Mouse (Mus musculus) embryonic stem cell, embryonic (primary cell): ENCODE data around the gene Dbp.

Source experiments
- CTCF ChIA-PET, 4 experiments: fragments of 300-600 bp in 2 of 4; fragments of 350-600 bp in 2 of 4; sonication (Branson Sonifier 250); formaldehyde crosslinking; loops; one replicate each; lab custom pipeline; 2022; ENCODE audit warnings: inconsistent platforms in 2 of 4; lab: Charles Lee
- POLR2A ChIA-PET, 4 experiments: fragments of 300-600 bp in 2 of 4; fragments of 350-600 bp in 2 of 4; sonication (Branson Sonifier 250); formaldehyde crosslinking; loops; one replicate each; lab custom pipeline; 2022; ENCODE audit warnings: antibody characterized with exemption in 4 of 4, inconsistent platforms in 1 of 4; lab: Charles Lee

Gene Dbp

GRCm38 (mm10) chr7:45721642-45722347 is 16.9 kb downstream of the Dbp start:
- CTCF ChIA-PET: interaction anchor here (0.7 to 3.4 kb wide), 16 partner anchors 8 to 270 kb away, joined by 3 to 19 read pairs (median 5); partner anchors contain the start of genes Cyth2 (in 1 of the 4) and Ntn5 (in 1 of the 4)
- POLR2A ChIA-PET: interaction anchor here (0.5 to 18.3 kb wide), 64 partner anchors 7 to 379 kb away, joined by 3 to 640 read pairs (median 4); partner anchors contain the start of genes Dbp (in 4 of the 4), Car11 (in 2 of the 4), Cyth2 (in 2 of the 4) and Kdelr1 (in 2 of the 4)

GRCm38 (mm10) chr7:45722348-45722713 is 17.4 kb downstream of the Dbp start:
- ChIA-PET POLR2A (interaction anchor here (0.6 to 18.3 kb wide), 18 partner anchors 7 to 295 kb away, joined by 3 to 640 read pairs (median 20); partner anchors contain the start of genes Cyth2 (in 3 of the 4), Dbp (in 3 of the 4), Car11 (in 2 of the 4) and Ccdc114 (in 1 of the 4)), CTCF (interaction anchor here in 1 of 4 experiments (1.5 to 2.5 kb wide), 2 partner anchors 8 to 17 kb away, joined by 5 to 14 read pairs; no protein-coding TSS in a partner anchor)

GRCm38 (mm10) chr7:45723301-45723700 is 18.4 kb downstream of the Dbp start:
- CTCF ChIA-PET: interaction anchor here in 1 of 4 experiments (1.5 kb wide), 1 partner anchor 16 kb away, joined by 5 read pairs; no protein-coding TSS in a partner anchor
- POLR2A ChIA-PET: interaction anchor here in 3 of 4 experiments (1.0 to 18.3 kb wide), 13 partner anchors 6 to 91 kb away, joined by 3 to 640 read pairs (median 28); partner anchors contain the start of genes Car11 (in 2 of the 3), Cyth2 (in 2 of the 3), Dbp (in 2 of the 3) and Lmtk3 (in 1 of the 3)

DNA sequence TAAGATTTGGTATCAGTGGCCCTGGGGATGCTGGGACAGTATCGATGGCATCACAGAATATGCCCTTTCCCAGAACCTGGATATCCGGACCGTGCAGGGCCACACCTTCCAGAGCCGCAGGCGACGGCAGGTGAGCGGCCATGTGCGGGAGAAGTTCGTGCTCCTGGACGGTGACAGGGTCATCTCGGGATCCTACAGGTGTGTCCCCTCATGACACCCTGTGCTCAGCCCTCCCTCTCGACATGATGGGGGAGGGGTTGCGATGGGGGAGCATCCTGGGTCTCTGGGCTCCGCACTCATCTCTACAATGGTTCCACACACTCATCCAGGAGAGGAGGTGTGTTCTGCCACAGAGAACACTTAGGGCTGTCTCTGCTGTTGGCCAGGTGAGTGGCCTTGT is 18.9 kb downstream of the Dbp start:
- CTCF ChIA-PET: interaction anchor here in 3 of 4 experiments (0.6 to 1.5 kb wide), 3 partner anchors 16 to 331 kb away, joined by 3 to 5 read pairs (median 3); no protein-coding TSS in a partner anchor

DNA sequence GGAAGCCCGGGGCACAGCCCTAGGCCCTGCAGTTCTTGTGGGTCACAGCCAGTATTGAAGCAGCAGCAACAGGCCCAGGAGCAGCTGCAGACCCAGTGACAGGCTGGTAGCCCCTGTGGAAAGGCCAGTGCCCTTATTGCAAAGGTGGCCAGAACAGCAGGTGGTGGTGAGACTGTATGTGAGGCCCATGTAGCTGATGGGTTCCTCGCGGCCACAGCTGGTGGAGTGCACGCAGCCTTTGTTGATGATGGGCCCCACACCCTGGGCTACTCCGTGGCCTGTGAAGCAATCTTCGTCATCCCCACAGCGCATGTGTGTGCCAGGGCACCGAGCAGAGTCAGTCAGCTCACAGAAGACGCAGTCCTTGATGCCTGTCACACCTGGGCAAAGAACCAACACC is 20.3 kb downstream of the Dbp start:
- POLR2A ChIA-PET: interaction anchor here in 3 of 4 experiments (0.6 to 18.3 kb wide), 13 partner anchors 5 to 269 kb away, joined by 3 to 640 read pairs (median 4); partner anchors contain the start of genes Rpl18 (in 3 of the 3), Fam83e (in 2 of the 3), Sphk2 (in 2 of the 3) and Car11 (in 1 of the 3)
- CTCF ChIA-PET: interaction anchor here in 2 of 4 experiments (0.6 to 1.3 kb wide), 4 partner anchors 14 to 692 kb away, joined by 3 to 4 read pairs (median 4); no protein-coding TSS in a partner anchor

More for the DNA sequence above, 18.9 kb downstream of the Dbp start:
- POLR2A ChIA-PET: interaction anchor here in 2 of 4 experiments (1.0 to 18.3 kb wide), 4 partner anchors 8 to 91 kb away, joined by 3 to 640 read pairs (median 53); partner anchors contain the start of genes Car11 (in 1 of the 2), Cyth2 (in 1 of the 2), Dbp (in 1 of the 2) and Rpl18 (in 1 of the 2)

- ChIA-PET CTCF (interaction anchor here in 2 of 4 experiments (0.6 to 1.3 kb wide), 3 partner anchors 13 to 574 kb away, joined by 3 to 4 read pairs (median 4); no protein-coding TSS in a partner anchor), POLR2A (interaction anchor here in 3 of 4 experiments (0.8 to 18.3 kb wide), 15 partner anchors 6 to 204 kb away, joined by 3 to 640 read pairs (median 5); partner anchors contain the start of genes Rpl18 (in 3 of the 3), Sphk2 (in 3 of the 3), Fam83e (in 2 of the 3) and Car11 (in 1 of the 3))
Measured at GRCm38 (mm10) chr7:45725713-45726112, 20.8 kb downstream of the Dbp start, which contains the start of gene Spaca4. Gene Spaca4, minus strand, starts transcription at chr7:45725813.

GRCm38 (mm10) chr7:45726419-45726818 is 21.5 kb downstream of the Dbp start:
- POLR2A ChIA-PET: interaction anchor here (0.9 to 18.3 kb wide), 19 partner anchors 7 to 95 kb away, joined by 3 to 640 read pairs (median 4); partner anchors contain the start of genes Sphk2 (in 4 of the 4), Rpl18 (in 3 of the 4), Fam83e (in 2 of the 4) and Car11 (in 1 of the 4)
- CTCF ChIA-PET: interaction anchor here in 2 of 4 experiments (0.9 to 1.3 kb wide), 2 partner anchors 75 kb away, joined by 3 to 5 read pairs; no protein-coding TSS in a partner anchor

- ChIA-PET CTCF (interaction anchor here in 3 of 4 experiments (0.9 to 1.8 kb wide), 4 partner anchors 9 to 74 kb away, joined by 3 to 8 read pairs (median 4); no protein-coding TSS in a partner anchor), POLR2A (interaction anchor here (0.8 to 18.3 kb wide), 18 partner anchors 8 to 268 kb away, joined by 3 to 640 read pairs (median 4); partner anchors contain the start of genes Sphk2 (in 4 of the 4), Rpl18 (in 3 of the 4), Fam83e (in 2 of the 4) and Car11 (in 1 of the 4))
Measured at GRCm38 (mm10) chr7:45727625-45728024, 22.7 kb downstream of the Dbp start.

GRCm38 (mm10) chr7:45730727-45731431 is 26.0 kb downstream of the Dbp start:
- POLR2A ChIA-PET: interaction anchor here (0.9 to 9.4 kb wide), 28 partner anchors 9 to 273 kb away, joined by 3 to 250 read pairs (median 5); partner anchors contain the start of genes Sphk2 (in 4 of the 4), Fam83e (in 3 of the 4), Rpl18 (in 2 of the 4) and Cyth2 (in 1 of the 4)

GRCm38 (mm10) chr7:45733477-45733876 is 28.6 kb downstream of the Dbp start:
- CTCF ChIA-PET: interaction anchor here in 1 of 4 experiments (0.9 kb wide), 1 partner anchor 13 kb away, joined by 5 read pairs; the partner anchor contains the start of gene Fam83e
- POLR2A ChIA-PET: interaction anchor here in 3 of 4 experiments (0.5 to 9.4 kb wide), 4 partner anchors 14 to 333 kb away, joined by 3 to 250 read pairs (median 82); partner anchors contain the start of genes Fam83e (in 2 of the 3), Sphk2 (in 2 of the 3) and Rpl18 (in 1 of the 3)

More at GRCm38 (mm10) chr7:45730727-45731431, 26.0 kb downstream of the Dbp start:
- CTCF ChIA-PET: interaction anchor here (0.6 to 2.9 kb wide), 24 partner anchors 8 to 533 kb away, joined by 3 to 14 read pairs (median 4); partner anchors contain the start of genes Fam83e (in 2 of the 4), Ccdc114 (in 1 of the 4), Lmtk3 (in 1 of the 4) and Rpl18 (in 1 of the 4)

- POLR2A ChIA-PET: interaction anchor here (0.6 to 5.8 kb wide), 46 partner anchors 8 to 479 kb away, joined by 3 to 102 read pairs (median 4); partner anchors contain the start of genes Cyth2 (in 4 of the 4), Sphk2 (in 3 of the 4), Fam83e (in 2 of the 4) and Ccdc114 (in 1 of the 4)
- CTCF ChIA-PET: interaction anchor here (0.5 to 2.8 kb wide), 100 partner anchors 8 to 455 kb away, joined by 3 to 120 read pairs (median 5); partner anchors contain the start of genes Cyth2 (in 3 of the 4), Kdelr1 (in 3 of the 4), Ccdc114 (in 2 of the 4) and Lmtk3 (in 2 of the 4)
Measured at GRCm38 (mm10) chr7:45739162-45739763, 34.4 kb downstream of the Dbp start.

GRCm38 (mm10) chr7:45739820-45740219 is 34.9 kb downstream of the Dbp start:
- ChIA-PET POLR2A (interaction anchor here (0.6 to 5.8 kb wide), 36 partner anchors 9 to 479 kb away, joined by 3 to 102 read pairs (median 4); partner anchors contain the start of genes Sphk2 (in 3 of the 4), Cyth2 (in 2 of the 4), Fam83e (in 2 of the 4) and Ccdc114 (in 1 of the 4)), CTCF (interaction anchor here (0.5 to 2.8 kb wide), 77 partner anchors 9 to 485 kb away, joined by 3 to 120 read pairs (median 5); partner anchors contain the start of genes Kdelr1 (in 3 of the 4), Ccdc114 (in 2 of the 4), Cyth2 (in 2 of the 4) and Fam83e (in 1 of the 4))

GRCm38 (mm10) chr7:45741308-45741707 is 36.4 kb downstream of the Dbp start:
- ChIA-PET POLR2A (interaction anchor here in 3 of 4 experiments (0.9 to 7.4 kb wide), 17 partner anchors 9 to 134 kb away, joined by 3 to 94 read pairs (median 4); partner anchors contain the start of genes Sphk2 (in 3 of the 3), Fam83e (in 1 of the 3) and Kdelr1 (in 1 of the 3)), CTCF (interaction anchor here (0.9 to 7.7 kb wide), 17 partner anchors 11 to 261 kb away, joined by 3 to 145 read pairs (median 6); partner anchors contain the start of genes Ccdc114 (in 1 of the 4), Fam83e (in 1 of the 4) and Lmtk3 (in 1 of the 4))

DNA sequence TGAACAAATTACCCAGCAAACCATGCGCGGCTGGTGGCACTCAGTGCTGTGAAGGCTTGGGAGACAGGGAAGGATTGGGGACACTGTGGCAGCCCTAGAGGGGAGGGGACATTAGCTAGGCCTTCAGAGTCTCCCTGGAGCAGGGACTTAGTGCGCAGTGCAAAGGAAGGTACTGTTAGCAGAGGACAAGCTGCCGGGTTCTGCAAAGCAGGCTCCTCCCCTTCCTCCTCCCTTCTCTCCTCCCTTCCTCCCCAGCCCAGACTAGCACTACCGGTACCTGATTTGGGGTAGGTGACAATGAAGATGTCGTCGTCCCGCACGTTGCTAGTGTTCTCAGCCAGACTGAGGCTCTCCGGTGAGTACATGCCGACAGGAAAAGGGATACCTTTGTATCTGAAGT is 36.9 kb downstream of the Dbp start:
- ChIA-PET POLR2A (interaction anchor here in 3 of 4 experiments (0.5 to 7.4 kb wide), 34 partner anchors 8 to 341 kb away, joined by 3 to 94 read pairs (median 4); partner anchors contain the start of genes Fam83e (in 3 of the 3), Sphk2 (in 3 of the 3), Ccdc114 (in 1 of the 3) and Cyth2 (in 1 of the 3)), CTCF (interaction anchor here (0.5 to 7.7 kb wide), 46 partner anchors 9 to 776 kb away, joined by 3 to 145 read pairs (median 4); partner anchors contain the start of genes Ccdc114 (in 2 of the 4), Kdelr1 (in 2 of the 4), Lmtk3 (in 2 of the 4) and Cyth2 (in 1 of the 4))
